ENCODE assay signal across 13 mouse cellular contexts in the genomic region with DNA sequence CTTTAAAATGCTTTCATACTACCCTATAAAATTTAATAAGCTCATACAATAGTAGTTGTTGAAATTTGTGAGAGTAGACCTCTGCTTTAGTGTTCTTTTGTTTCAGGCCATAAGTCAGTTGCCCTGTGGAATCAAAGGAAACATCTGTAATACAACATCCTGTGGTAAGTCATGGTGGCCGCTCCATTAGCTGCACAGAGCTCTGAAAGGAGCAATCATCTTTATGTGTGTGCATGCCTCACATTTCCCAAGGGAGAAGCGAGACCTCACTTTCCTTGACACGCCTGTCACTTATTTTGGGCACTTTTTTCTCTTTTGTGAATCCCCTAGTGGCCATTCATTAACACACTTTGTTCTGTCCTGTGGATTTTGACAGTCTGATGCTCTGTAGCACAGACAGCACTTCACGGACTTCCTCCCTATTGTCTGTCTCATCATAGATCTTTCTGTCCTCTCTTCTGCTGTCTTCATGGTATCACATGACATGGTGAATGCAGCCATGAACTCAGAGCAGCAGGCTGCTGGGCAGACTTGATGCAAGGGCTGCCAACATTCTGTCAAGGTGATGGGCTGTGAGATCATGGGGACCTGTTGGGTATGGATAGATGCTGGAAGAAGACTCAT.
DNase-seq lines count a peak whose midpoint lies in the region; ATAC-seq and TF ChIP-seq lines count a peak whose summit lies in the region.
"Had no signal": no experiment of that assay in that cellular context is flagged by ENCODE, and none has a peak within 500 bp of the region (broad histone marks: within the 10 kb centered on the region; RNA-seq: fewer than 3 reads in every experiment).

No protein-coding gene starts in this region.

- 0 out of 2 replicates have a peak, but pooled peaks have one; percentile 8 for TF ChIP-seq CTCF in intestine, postnatal 0 days (IDR thresholded peaks at IDR 0.05; ENCODE audit: low read depth)

- H3K9ac ChIP-seq in intestine, postnatal 0 days (ENCODE audit: low read depth, low read length), result no peak overlapping the region
- no peak overlapping the region for H3K9ac ChIP-seq in intestine, embryonic 16.5 days (ENCODE audit: low read depth, low read length)
- H3K9ac ChIP-seq in midbrain, embryonic 13.5 days (replicated peaks), result no peak overlapping the region
- H3K9ac ChIP-seq in midbrain, embryonic 15.5 days, result no peak overlapping the region
- H3K9ac ChIP-seq in hindbrain, embryonic 14.5 days, result no peak overlapping the region
- H3K9ac ChIP-seq: embryonic facial prominence, embryonic 13.5 days; limb, embryonic 13.5 days had no signal

- WGBS in intestine, postnatal 0 days, result 70% methylated on average over 4 of the region's 4 CpGs
- 69% methylated on average over 4 of the region's 4 CpGs for WGBS in intestine, embryonic 16.5 days
- WGBS in midbrain, embryonic 13.5 days, result 54% methylated on average over 4 of the region's 4 CpGs
- WGBS in midbrain, embryonic 15.5 days, result 48% methylated on average over 4 of the region's 4 CpGs
- 51% methylated on average over 4 of the region's 4 CpGs for WGBS in hindbrain, embryonic 14.5 days

- H3K36me3 ChIP-seq in intestine, postnatal 0 days (ENCODE audit: control insufficient read depth, insufficient read depth), result no peaks in the 10 kb centered on the region
- no peaks in the 10 kb centered on the region for H3K36me3 ChIP-seq in intestine, embryonic 16.5 days (ENCODE audit: control insufficient read depth, insufficient read depth, low read length)
- H3K36me3 ChIP-seq in midbrain, embryonic 13.5 days, result no peaks in the 10 kb centered on the region
- no peaks in the 10 kb centered on the region for H3K36me3 ChIP-seq in midbrain, embryonic 15.5 days (replicated peaks)
- H3K36me3 ChIP-seq in hindbrain, embryonic 14.5 days (replicated peaks; ENCODE audit: control insufficient read depth, insufficient read depth), result no peaks in the 10 kb centered on the region
- H3K36me3 ChIP-seq: embryonic facial prominence, embryonic 13.5 days; limb, embryonic 13.5 days had no signal

- no peak overlapping the region for H3K27ac ChIP-seq in intestine, postnatal 0 days (ENCODE audit: low read depth, low read length)
- no peak overlapping the region for H3K27ac ChIP-seq in intestine, embryonic 16.5 days (ENCODE audit: low read length)
- H3K27ac ChIP-seq in midbrain, embryonic 13.5 days, result no peak overlapping the region
- no peak overlapping the region for H3K27ac ChIP-seq in midbrain, embryonic 15.5 days
- no peak overlapping the region for H3K27ac ChIP-seq in hindbrain, embryonic 14.5 days
- H3K27ac ChIP-seq: embryonic facial prominence, embryonic 13.5 days; limb, embryonic 13.5 days; stomach, postnatal 0 days had no signal

- no peaks in the 10 kb centered on the region for H3K9me3 ChIP-seq in intestine, postnatal 0 days (ENCODE audit: control insufficient read depth)
- no peaks in the 10 kb centered on the region for H3K9me3 ChIP-seq in intestine, embryonic 16.5 days (ENCODE audit: control insufficient read depth, low read length)
- H3K9me3 ChIP-seq in midbrain, embryonic 13.5 days, result no peaks in the 10 kb centered on the region
- no peaks in the 10 kb centered on the region for H3K9me3 ChIP-seq in midbrain, embryonic 15.5 days
- no peaks in the 10 kb centered on the region for H3K9me3 ChIP-seq in hindbrain, embryonic 14.5 days (ENCODE audit: control insufficient read depth, low read length)
- H3K9me3 ChIP-seq: embryonic facial prominence, embryonic 13.5 days; limb, embryonic 13.5 days had no signal

- H3K4me3 ChIP-seq in intestine, postnatal 0 days (ENCODE audit: low read depth, low read length), result no peak overlapping the region
- no peak overlapping the region for H3K4me3 ChIP-seq in intestine, embryonic 16.5 days (ENCODE audit: low read length)
- H3K4me3 ChIP-seq in midbrain, embryonic 13.5 days (replicated peaks), result no peak overlapping the region
- H3K4me3 ChIP-seq in midbrain, embryonic 15.5 days, result no peak overlapping the region
- H3K4me3 ChIP-seq in hindbrain, embryonic 14.5 days (replicated peaks; ENCODE audit: low read length), result no peak overlapping the region
- H3K4me3 ChIP-seq: embryonic facial prominence, embryonic 13.5 days; limb, embryonic 13.5 days; myocyte had no signal

- no peaks in the 10 kb centered on the region for H3K4me1 ChIP-seq in intestine, postnatal 0 days (replicated peaks; ENCODE audit: control insufficient read depth, insufficient read depth, low read length)
- no peaks in the 10 kb centered on the region for H3K4me1 ChIP-seq in intestine, embryonic 16.5 days (ENCODE audit: control insufficient read depth, insufficient read depth, low read length)
- peaks cover 3% of the 10 kb centered on the region; the same call in 1 of the 2 replicates for H3K4me1 ChIP-seq in midbrain, embryonic 13.5 days (replicated peaks)
- H3K4me1 ChIP-seq in midbrain, embryonic 15.5 days, result no peaks in the 10 kb centered on the region
- H3K4me1 ChIP-seq in hindbrain, embryonic 14.5 days (replicated peaks; ENCODE audit: control insufficient read depth, insufficient read depth, low read length), result no peaks in the 10 kb centered on the region

- DNase-seq in hindbrain, embryonic 14.5 days (ENCODE audit: low spot score), result no peak
- DNase-seq in adrenal gland, postnatal 10 days, result no peak
- no peak for DNase-seq in thymus, postnatal 14 days
- no peak for DNase-seq in right cerebral cortex, postnatal 25 days
- DNase-seq: retina, postnatal 1 day had no signal

- no peak for ATAC-seq in intestine, postnatal 0 days
- ATAC-seq in intestine, embryonic 16.5 days, result no peak
- peak; percentile 40; the same call in 1 of the 2 replicates for ATAC-seq in midbrain, embryonic 13.5 days
- ATAC-seq in midbrain, embryonic 15.5 days (replicated peaks), result no peak
- 0 out of 2 replicates have a peak, but pooled peaks have one; percentile 37 for ATAC-seq in hindbrain, embryonic 14.5 days (ENCODE audit: low FRiP score)

- no peaks in the 10 kb centered on the region for H3K27me3 ChIP-seq in intestine, postnatal 0 days (replicated peaks; ENCODE audit: control insufficient read depth, insufficient read depth, low read length)
- no peaks in the 10 kb centered on the region for H3K27me3 ChIP-seq in intestine, embryonic 16.5 days (replicated peaks; ENCODE audit: control insufficient read depth, insufficient read depth, low read length)
- H3K27me3 ChIP-seq in midbrain, embryonic 13.5 days, result no peaks in the 10 kb centered on the region
- H3K27me3 ChIP-seq in midbrain, embryonic 15.5 days (replicated peaks), result no peaks in the 10 kb centered on the region
- H3K27me3 ChIP-seq in hindbrain, embryonic 14.5 days (ENCODE audit: control insufficient read depth, insufficient read depth, low read length), result no peaks in the 10 kb centered on the region
- H3K27me3 ChIP-seq: embryonic facial prominence, embryonic 13.5 days; limb, embryonic 13.5 days had no signal

- H3K4me2 ChIP-seq in intestine, postnatal 0 days (replicated peaks; ENCODE audit: low read depth), result no peak overlapping the region
- H3K4me2 ChIP-seq in intestine, embryonic 16.5 days (ENCODE audit: low read depth, low read length), result no peak overlapping the region
- no peak overlapping the region for H3K4me2 ChIP-seq in midbrain, embryonic 13.5 days (replicated peaks)
- H3K4me2 ChIP-seq in midbrain, embryonic 15.5 days, result no peak overlapping the region
- no peak overlapping the region for H3K4me2 ChIP-seq in hindbrain, embryonic 14.5 days (replicated peaks)
- H3K4me2 ChIP-seq: embryonic facial prominence, embryonic 13.5 days; limb, embryonic 13.5 days had no signal

Comparison
In these comparisons a context has a peak if more than half of its experiments do, and no peak if none do; other contexts are left out.
1. ATAC-seq: peak in midbrain, embryonic 13.5 days (single experiment) and hindbrain, embryonic 14.5 days (single experiment); none in intestine, postnatal 0 days (single experiment), intestine, embryonic 16.5 days (single experiment) and midbrain, embryonic 15.5 days (single experiment).